Comparison of ENCODE assay signal across 8 mouse cellular contexts in genomic region chr15:97750697-97751096, GRCm38 (mm10). TPM values are rescaled to one million over a fixed set of nuclear protein-coding genes. Genes with fewer than 3 reads are reported as not detected.
A peak's percentile ranks its signal among the peaks of the same experiment; 100 is the strongest.
DNase-seq lines count a peak whose midpoint lies in the region; ATAC-seq and TF ChIP-seq lines count a peak whose summit lies in the region.

No protein-coding gene starts in this region.

- 50% methylated on average over 12 of the region's 12 CpGs for WGBS in forebrain, embryonic 11.5 days

- intact Hi-C loops in heart, postnatal 36 days (cut with DNase I), result loop anchor here (1.0 kb wide), 1 partner anchor 26 kb away; no protein-coding TSS in a partner anchor

- peak; percentile 90 for DNase-seq in A20 (ENCODE audit: low read depth, low spot score)
- peak; percentile 64 for DNase-seq in adrenal gland, adult 8-10 months
- DNase-seq in forebrain, embryonic 11.5 days (ENCODE audit: low spot score), result peak; percentile 77
- peak; percentile 55 to 59 for DNase-seq in heart, postnatal 36 days
- peak; percentile 68 to 83 for DNase-seq in layer of hippocampus, adult 2 months (ENCODE audit: low spot score in 2 of 2)
- peak; percentile 92 for DNase-seq in lung, postnatal 14 days
- DNase-seq in retina, embryonic 14.5 days (ENCODE audit: low spot score), result peak; percentile 60
- DNase-seq in thymus, postnatal 25 days, result peak; percentile 84

- no peak overlapping the region for H3K4me3 ChIP-seq in forebrain, embryonic 11.5 days (ENCODE audit: low read depth, low read length)
- no peak overlapping the region for H3K4me3 ChIP-seq in layer of hippocampus, adult 2 months

- no peaks in the 10 kb centered on the region for H3K27me3 ChIP-seq in forebrain, embryonic 11.5 days (ENCODE audit: control insufficient read depth, insufficient read depth, low read length)

- no peak overlapping the region for H3K4me2 ChIP-seq in forebrain, embryonic 11.5 days (ENCODE audit: low read depth, low read length, severe bottlenecking)

- no peaks in the 10 kb centered on the region for H3K36me3 ChIP-seq in forebrain, embryonic 11.5 days (ENCODE audit: control insufficient read depth, insufficient read depth, low read length)

- H3K4me1 ChIP-seq in forebrain, embryonic 11.5 days (replicated peaks; ENCODE audit: control insufficient read depth, insufficient read depth, low read length), result peaks cover 4% of the 10 kb centered on the region; the same call in 1 of the 2 replicates

- no peak for TF ChIP-seq CTCF in layer of hippocampus, adult 2 months (conservative IDR thresholded peaks at IDR 0.05)

- peak; percentile 70 for ATAC-seq in forebrain, embryonic 11.5 days (replicated peaks; ENCODE audit: low FRiP score)

- H3K9me3 ChIP-seq in forebrain, embryonic 11.5 days (ENCODE audit: control insufficient read depth, low read length), result no peaks in the 10 kb centered on the region

- H3K9ac ChIP-seq in forebrain, embryonic 11.5 days (ENCODE audit: low read length), result no peak overlapping the region; the same call in 1 of the 2 replicates

- H3K27ac ChIP-seq in forebrain, embryonic 11.5 days (ENCODE audit: low read depth, low read length), result no peak overlapping the region
- peak overlapping the region; percentile 73; the same call in 1 of the 2 replicates for H3K27ac ChIP-seq in layer of hippocampus, adult 2 months

RNA-seq across cellular contexts. Expression of gene Rapgef3, which starts 17.1 kb away (rescaled TPM):
- total RNA-seq in adrenal gland, adult 8-10 months (2022), result 10 to 100 TPM; 12.2 to 39.5 (median 25.7) TPM
- polyA plus RNA-seq in forebrain, embryonic 11.5 days (2014; fragmentation: Nextera tagmentation; extraction: Ambion mirVana), result 4.8 and 5.5 TPM in 2 replicates
- total RNA-seq in heart, postnatal 36 days (2021), result 10 to 100 TPM; 25.4 to 27.4 TPM
- 10 to 100 TPM; 45.5 to 46.8 TPM for total RNA-seq in layer of hippocampus, adult 2 months (2021)

RNA-seq across cellular contexts. Expression of gene Endou, which starts 19.6 kb away (rescaled TPM):
- total RNA-seq in adrenal gland, adult 8-10 months (2022), result 1 to 10 TPM in 1 of 4 experiments, under 1 TPM in 3; 0.35 to 1.2 (median 0.75) TPM
- polyA plus RNA-seq in forebrain, embryonic 11.5 days (2014; fragmentation: Nextera tagmentation; extraction: Ambion mirVana), result 0.33 TPM in 1 of 2 replicates, not detected in the other
- total RNA-seq in heart, postnatal 36 days (2021), result 1 to 10 TPM; 1.3 to 2.2 TPM
- under 1 TPM; 0.59 to 0.96 TPM for total RNA-seq in layer of hippocampus, adult 2 months (2021)

RNA-seq across cellular contexts. Expression of gene Slc48a1, which starts 27.6 kb away (rescaled TPM):
- 100 to 1,000 TPM; 120 to 216 (median 160) TPM for total RNA-seq in adrenal gland, adult 8-10 months (2022)
- 32.1 and 32.9 TPM in 2 replicates for polyA plus RNA-seq in forebrain, embryonic 11.5 days (2014; fragmentation: Nextera tagmentation; extraction: Ambion mirVana)
- total RNA-seq in heart, postnatal 36 days (2021), result 10 to 100 TPM; 73.3 to 84.1 TPM
- total RNA-seq in layer of hippocampus, adult 2 months (2021), result 100 to 1,000 TPM; 133 to 135 TPM

RNA-seq across cellular contexts. Expression of gene Rpap3, which starts 45.1 kb away (rescaled TPM):
- total RNA-seq in adrenal gland, adult 8-10 months (2022), result 10 to 100 TPM; 17.9 to 29.7 (median 26.3) TPM
- polyA plus RNA-seq in forebrain, embryonic 11.5 days (2014; fragmentation: Nextera tagmentation; extraction: Ambion mirVana), result 47.8 and 48.5 TPM in 2 replicates
- total RNA-seq in heart, postnatal 36 days (2021), result 10 to 100 TPM; 13.1 to 15.7 TPM
- total RNA-seq in layer of hippocampus, adult 2 months (2021), result 10 to 100 TPM; 25.6 to 25.9 TPM
